14 mouse cellular contexts compared by ENCODE assay signal in the genomic region with DNA sequence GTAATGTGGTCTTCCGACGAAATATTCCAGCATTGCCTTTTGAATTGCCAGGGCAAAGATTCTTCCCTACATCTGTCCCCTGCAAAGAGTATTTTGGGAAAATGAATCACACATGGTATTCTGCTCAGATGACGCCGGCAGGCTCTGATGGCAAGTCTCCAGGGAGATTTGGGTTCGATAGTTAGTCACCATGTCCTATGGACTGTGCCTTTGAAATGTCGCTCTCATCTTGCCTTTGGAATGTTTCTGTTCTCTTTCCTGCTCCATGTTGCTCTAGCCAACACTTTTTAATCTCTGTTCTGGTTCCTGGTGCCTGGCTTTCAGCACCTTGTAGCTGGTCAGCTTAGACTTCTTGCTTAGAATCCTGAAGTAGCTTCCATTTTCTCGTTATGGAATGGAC.
A peak's percentile ranks its signal among the peaks of the same experiment; 100 is the strongest.
DNase-seq lines count a peak whose midpoint lies in the region; ATAC-seq and TF ChIP-seq lines count a peak whose summit lies in the region.
"Had no signal": no experiment of that assay in that cellular context is flagged by ENCODE, and none has a peak within 500 bp of the region (broad histone marks: within the 10 kb centered on the region; RNA-seq: fewer than 3 reads in every experiment).

No protein-coding gene starts in this region.

- 32% methylated on average over 7 of the region's 7 CpGs for WGBS in embryonic facial prominence, embryonic 13.5 days
- 62% methylated on average over 7 of the region's 7 CpGs for WGBS in embryonic facial prominence, embryonic 10.5 days
- WGBS in liver, postnatal 0 days (ENCODE audit: insufficient replicate concordance), result 77% methylated on average over 7 of the region's 7 CpGs

- no peaks in the 10 kb centered on the region for H3K9me3 ChIP-seq in embryonic facial prominence, embryonic 13.5 days
- no peaks in the 10 kb centered on the region for H3K9me3 ChIP-seq in embryonic facial prominence, embryonic 10.5 days
- H3K9me3 ChIP-seq in liver, postnatal 0 days (ENCODE audit: low read length), result no peaks in the 10 kb centered on the region
- H3K9me3 ChIP-seq: hindbrain, embryonic 15.5 days; liver, embryonic 15.5 days had no signal

- DNase-seq in embryonic facial prominence, embryonic 10.5 days (ENCODE audit: low spot score), result no peak
- peak; percentile 17 to 38 for DNase-seq in left cerebral cortex, adult 2 months (ENCODE audit: extremely low spot score in 1 of 2, low spot score in 2 of 2)
- DNase-seq in left cerebral cortex, postnatal 4 days, result no peak
- DNase-seq in layer of hippocampus, adult 2 months (ENCODE audit: low spot score in 2 of 2), result peak; percentile 31 to 42
- DNase-seq in telencephalon, adult 2 months (ENCODE audit: low read depth, low spot score), result peak; percentile 34
- DNase-seq in gastrocnemius, postnatal 36 days, result no peak
- DNase-seq in liver, postnatal 0 days, result no peak
- DNase-seq: cerebellum, adult 11 months; gastrocnemius, postnatal 25 days; thymus, adult 2 months had no signal

- H3K27me3 ChIP-seq in embryonic facial prominence, embryonic 13.5 days, result no peaks in the 10 kb centered on the region
- 0 out of 2 replicates have a peak, but pooled peaks cover 2% of the 10 kb centered on the region for H3K27me3 ChIP-seq in embryonic facial prominence, embryonic 10.5 days (replicated peaks; ENCODE audit: low read depth, poor library complexity, severe bottlenecking)
- no peaks in the 10 kb centered on the region for H3K27me3 ChIP-seq in liver, postnatal 0 days (ENCODE audit: insufficient read depth, low read length)
- H3K27me3 ChIP-seq: hindbrain, embryonic 15.5 days; liver, embryonic 15.5 days had no signal

- H3K4me1 ChIP-seq in embryonic facial prominence, embryonic 13.5 days, result peaks cover 20% of the 10 kb centered on the region
- H3K4me1 ChIP-seq in embryonic facial prominence, embryonic 10.5 days, result peaks cover 18% of the 10 kb centered on the region
- no peaks in the 10 kb centered on the region for H3K4me1 ChIP-seq in liver, postnatal 0 days (ENCODE audit: insufficient read depth)
- H3K4me1 ChIP-seq: hindbrain, embryonic 15.5 days; liver, embryonic 15.5 days had no signal

- intact Hi-C loops in left cerebral cortex, adult 2 months (cut with DNase I), result no loop called here
- intact Hi-C loops in left cerebral cortex, postnatal 4 days (cut with DNase I), result no loop called here
- intact Hi-C loops in gastrocnemius, postnatal 36 days (cut with DNase I), result no loop called here

- H3K27ac ChIP-seq in embryonic facial prominence, embryonic 13.5 days, result 0 out of 2 replicates have a peak overlapping the region, but pooled peaks have one; percentile 28
- no peak overlapping the region for H3K27ac ChIP-seq in embryonic facial prominence, embryonic 10.5 days (replicated peaks)
- H3K27ac ChIP-seq in left cerebral cortex, adult 2 months, result no peak overlapping the region
- no peak overlapping the region for H3K27ac ChIP-seq in layer of hippocampus, adult 2 months
- no peak overlapping the region for H3K27ac ChIP-seq in liver, postnatal 0 days (ENCODE audit: low read depth)
- H3K27ac ChIP-seq: forebrain, embryonic 10.5 days; hindbrain, embryonic 15.5 days; liver, embryonic 15.5 days had no signal

- H3K4me2 ChIP-seq in embryonic facial prominence, embryonic 13.5 days, result peak overlapping the region; percentile 28
- H3K4me2 ChIP-seq in liver, postnatal 0 days (ENCODE audit: low read depth, low read length), result no peak overlapping the region
- H3K4me2 ChIP-seq: hindbrain, embryonic 15.5 days; liver, embryonic 15.5 days had no signal

- no peak for ATAC-seq in embryonic facial prominence, embryonic 13.5 days (ENCODE audit: insufficient number of reproducible peaks, insufficient read depth, low FRiP score, low TSS enrichment, low read depth)
- ATAC-seq in liver, postnatal 0 days, result no peak

- no peak overlapping the region for H3K9ac ChIP-seq in embryonic facial prominence, embryonic 13.5 days
- no peak overlapping the region for H3K9ac ChIP-seq in liver, postnatal 0 days (replicated peaks)
- H3K9ac ChIP-seq: hindbrain, embryonic 15.5 days; liver, embryonic 15.5 days had no signal

- no peak for TF ChIP-seq EP300 in liver, postnatal 0 days (IDR thresholded peaks at IDR 0.05; ENCODE audit: low read depth)

- TF ChIP-seq CTCF in left cerebral cortex, adult 2 months (IDR thresholded peaks at IDR 0.05), result no peak
- no peak for TF ChIP-seq CTCF in layer of hippocampus, adult 2 months (conservative IDR thresholded peaks at IDR 0.05)
- no peak for TF ChIP-seq CTCF in liver, postnatal 0 days (IDR thresholded peaks at IDR 0.05; ENCODE audit: low read depth)

- H3K36me3 ChIP-seq in embryonic facial prominence, embryonic 13.5 days, result no peaks in the 10 kb centered on the region
- no peaks in the 10 kb centered on the region for H3K36me3 ChIP-seq in embryonic facial prominence, embryonic 10.5 days (replicated peaks)
- H3K36me3 ChIP-seq in liver, postnatal 0 days (replicated peaks; ENCODE audit: insufficient read depth, low read length), result no peaks in the 10 kb centered on the region
- H3K36me3 ChIP-seq: forebrain, embryonic 10.5 days; hindbrain, embryonic 15.5 days; liver, embryonic 15.5 days had no signal

- H3K4me3 ChIP-seq in embryonic facial prominence, embryonic 13.5 days, result no peak overlapping the region
- H3K4me3 ChIP-seq in embryonic facial prominence, embryonic 10.5 days, result no peak overlapping the region
- H3K4me3 ChIP-seq in left cerebral cortex, adult 2 months, result no peak overlapping the region
- no peak overlapping the region for H3K4me3 ChIP-seq in layer of hippocampus, adult 2 months
- H3K4me3 ChIP-seq in liver, postnatal 0 days (ENCODE audit: low read depth, low read length), result no peak overlapping the region
- H3K4me3 ChIP-seq: forebrain, embryonic 10.5 days; hindbrain, embryonic 15.5 days; liver, embryonic 15.5 days had no signal

Comparison
In these comparisons a context has a peak if more than half of its experiments do, and no peak if none do; other contexts are left out.
1. DNase-seq: peak in left cerebral cortex, adult 2 months (2 of 2), layer of hippocampus, adult 2 months (2 of 2) and telencephalon, adult 2 months (single experiment); none in embryonic facial prominence, embryonic 10.5 days (single experiment), left cerebral cortex, postnatal 4 days (single experiment), gastrocnemius, postnatal 36 days (0 of 2) and liver, postnatal 0 days (single experiment).